Mouse (Mus musculus) heart, postnatal 10 days (tissue): ENCODE data around the gene Cdk12. TPM values are rescaled to one million over a fixed set of nuclear protein-coding genes. Genes with fewer than 3 reads are reported as not detected.

Experiments
- DNase-seq, 2 experiments: peaks; one replicate each; pipeline ENCODE4 v3.0.0; 2021
- intact Hi-C: fragments of 180-260 bp; cut with DNase I; formaldehyde crosslinking; loops from one replicate; pipeline ENCODE4 v1.15.1; 2025
- total RNA-seq, 2 experiments: library from RNA; stranded (reverse); gene quantifications; 2 replicates each; pipeline ENCODE4 v1.2.3; 2021

Cdk12 gene
- total RNA-seq, 2 experiments from 2014 or later: 31.6 to 32.7 TPM

DNA sequence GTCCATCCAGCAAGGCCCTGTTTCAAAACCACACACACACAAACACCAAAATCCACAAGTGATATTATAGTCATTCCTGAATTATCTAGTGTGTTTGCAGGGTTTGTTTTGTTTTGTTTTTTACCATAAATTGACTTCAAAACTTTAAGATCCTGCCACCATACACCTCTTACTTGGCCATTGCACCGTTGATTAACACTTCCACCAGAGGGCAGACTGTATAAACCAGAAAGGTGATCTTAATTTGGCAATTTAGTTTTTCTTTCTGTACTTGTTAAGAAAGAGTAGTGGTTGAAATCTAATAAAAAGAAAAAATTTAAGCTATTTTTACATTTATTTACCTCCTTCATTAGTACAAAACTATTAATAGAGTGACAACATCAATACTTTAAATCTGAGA, 44.5 kb downstream of the Cdk12 start:
- intact Hi-C loops: loop anchor here (10.0 kb wide), 1 partner anchor 153 kb away; no protein-coding TSS in a partner anchor
- DNase-seq: no peak

DNA sequence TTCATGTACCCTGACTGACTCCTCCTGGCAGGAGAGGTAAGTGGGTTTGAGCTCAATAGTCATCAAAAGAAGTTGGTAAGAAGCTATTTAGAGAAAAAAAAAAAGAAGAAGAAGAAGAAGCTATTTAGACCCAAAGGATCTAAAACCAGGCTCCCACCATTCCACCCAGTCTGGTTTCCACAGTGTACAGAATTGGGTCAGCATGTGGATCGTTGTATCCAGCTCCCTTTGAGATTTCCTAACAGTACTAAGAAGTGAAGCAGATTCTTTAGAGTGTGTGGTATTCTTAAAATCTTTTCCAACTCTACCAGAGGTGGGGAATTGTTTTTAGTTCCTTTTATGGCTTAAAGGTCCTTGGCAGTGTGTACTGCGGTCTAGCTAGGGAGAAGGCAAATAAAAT, 50.9 kb downstream of the Cdk12 start:
- intact Hi-C loops: no loop called here
- no peak for DNase-seq

DNA sequence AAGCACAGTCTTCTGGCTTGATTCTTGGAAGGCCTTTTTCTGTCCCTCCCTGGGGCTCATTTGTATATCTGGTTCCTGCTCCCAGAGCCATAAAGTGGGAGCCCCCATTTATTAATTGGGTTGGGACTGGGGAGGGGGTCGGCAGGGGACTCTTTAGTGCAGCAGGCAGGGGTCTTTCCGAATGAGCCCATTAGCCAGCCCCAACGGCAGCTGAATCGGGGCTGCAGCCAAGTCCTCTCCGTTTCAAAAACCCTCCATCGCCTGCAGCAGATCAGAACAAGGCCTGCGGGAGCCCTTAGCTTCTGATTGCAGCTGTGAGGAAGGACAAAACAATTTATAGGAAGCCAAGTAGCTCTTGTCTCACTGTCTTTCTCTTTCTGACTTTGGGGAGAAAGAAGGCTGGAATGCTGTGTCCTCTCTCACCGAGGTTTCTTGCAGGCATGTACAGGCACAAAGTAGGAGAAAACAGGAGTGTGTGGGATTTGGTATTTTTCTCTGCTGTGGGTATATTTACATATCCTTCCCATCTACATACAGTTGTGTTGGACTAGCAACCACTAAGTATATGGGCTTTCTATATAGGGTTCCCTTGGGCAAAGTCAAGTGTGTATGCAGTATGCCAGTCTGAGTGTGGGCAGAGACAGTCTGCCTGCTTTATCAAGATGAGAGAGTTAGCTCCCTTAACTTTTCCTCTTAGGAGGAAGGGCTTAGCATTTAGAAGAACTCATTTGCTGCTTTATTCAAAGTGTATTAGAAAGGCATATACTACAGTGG, 58.0 kb downstream of the Cdk12 start:
- intact Hi-C loops: no loop called here
- DNase-seq: no peak

DNA sequence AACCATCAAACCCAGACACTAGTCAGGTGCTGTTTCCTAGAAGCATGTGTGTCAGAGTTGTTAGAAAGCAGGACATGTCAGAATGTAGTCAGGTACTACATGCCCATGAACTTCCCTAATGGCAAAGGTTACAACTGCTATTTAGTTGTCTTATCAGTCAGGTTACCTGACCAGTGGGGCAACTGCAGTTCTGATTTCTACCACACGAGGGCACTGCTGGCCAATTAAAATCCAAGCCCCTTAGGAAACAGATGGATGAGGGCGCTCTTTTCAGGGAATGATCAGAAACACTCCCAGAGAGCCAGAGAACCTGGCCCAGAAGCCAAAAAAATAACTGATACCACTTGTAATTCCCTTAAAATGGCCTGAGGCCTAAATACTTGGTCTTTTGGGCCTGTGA, 62.2 kb downstream of the Cdk12 start:
- intact Hi-C loops: loop anchor here (2.0 to 5.0 kb wide), 2 partner anchors 78 to 192 kb away; no protein-coding TSS in a partner anchor
- peak; percentile 81 to 91 for DNase-seq

DNA sequence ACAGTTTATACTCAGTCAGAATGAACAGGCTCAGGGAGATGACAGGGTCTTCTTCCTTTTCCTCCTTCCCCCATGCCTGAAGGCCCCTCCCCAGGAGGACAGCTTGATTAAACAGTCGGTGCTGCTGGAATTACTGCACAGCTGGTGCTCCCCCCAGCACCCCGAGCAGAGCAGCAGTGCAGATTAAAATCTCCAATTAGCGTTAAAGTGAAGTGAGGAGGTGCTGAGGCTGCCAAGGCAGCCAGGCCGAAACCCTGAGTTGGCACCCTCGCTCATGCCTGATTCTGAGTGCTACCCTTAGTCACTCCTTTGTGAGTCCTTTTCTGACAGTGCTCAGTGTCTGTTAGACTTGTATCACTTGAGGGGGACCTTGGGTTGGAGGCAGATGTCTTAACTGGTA, 63.0 kb downstream of the Cdk12 start:
- no peak for DNase-seq
- intact Hi-C loops: loop anchor here (2.0 to 5.0 kb wide), 2 partner anchors 77 to 191 kb away; no protein-coding TSS in a partner anchor

DNA sequence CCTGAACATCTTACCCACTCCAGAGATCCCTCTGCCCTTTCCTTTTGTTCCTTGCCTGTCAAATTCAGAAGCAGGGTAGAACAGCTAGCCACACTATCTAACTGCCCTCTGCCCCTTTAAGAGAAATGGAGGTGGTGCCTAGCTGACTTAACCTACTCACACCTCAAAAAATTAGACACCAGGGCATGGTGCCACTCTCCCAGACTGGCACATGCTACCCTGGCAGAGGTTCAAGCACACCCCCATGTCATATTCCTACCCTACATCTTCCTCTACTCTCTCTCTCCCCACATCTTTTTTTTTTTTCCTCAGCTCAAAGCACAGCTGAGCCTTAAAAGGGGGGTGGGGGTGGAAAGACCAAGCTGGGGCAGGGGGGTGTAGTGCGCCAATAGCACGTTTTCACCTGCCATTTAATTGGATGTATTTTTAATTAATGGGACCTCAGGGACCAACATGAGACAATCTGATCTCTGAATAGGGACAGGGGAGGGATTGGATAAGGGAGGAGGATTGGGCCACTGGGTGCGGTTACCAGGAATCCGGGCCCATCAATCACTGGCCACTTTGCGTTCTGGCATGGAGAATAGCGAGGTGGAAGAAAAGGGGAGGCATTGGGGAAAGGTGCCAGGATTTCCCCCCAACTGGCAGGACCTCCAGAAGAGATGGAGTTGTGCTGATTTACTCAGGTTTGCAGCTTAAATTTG, 64.0 kb downstream of the Cdk12 start:
- DNase-seq: no peak
- intact Hi-C loops: loop anchor here (5.0 kb wide), 1 partner anchor 190 kb away; no protein-coding TSS in a partner anchor

DNA sequence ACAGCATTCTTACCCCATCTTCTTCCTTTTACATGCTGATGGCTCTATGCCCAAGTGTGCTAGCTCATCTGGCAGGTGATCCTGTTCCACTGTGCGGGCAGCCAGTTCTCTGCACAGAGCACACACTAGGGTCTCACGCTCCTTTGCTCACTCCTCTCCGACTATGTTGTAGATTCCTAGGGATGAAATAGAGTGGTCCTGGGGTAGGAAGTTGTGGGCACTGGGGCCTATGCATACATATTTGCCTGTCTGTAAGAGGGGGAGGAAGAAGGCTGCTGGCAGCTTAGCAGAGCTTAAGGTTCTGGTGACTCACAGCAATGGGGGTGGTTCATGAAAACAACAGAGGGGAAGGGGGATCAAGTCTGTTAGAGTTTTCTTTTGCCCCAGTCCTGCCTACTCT, 67.2 kb downstream of the Cdk12 start:
- no peak for DNase-seq
- intact Hi-C loops: no loop called here

DNA sequence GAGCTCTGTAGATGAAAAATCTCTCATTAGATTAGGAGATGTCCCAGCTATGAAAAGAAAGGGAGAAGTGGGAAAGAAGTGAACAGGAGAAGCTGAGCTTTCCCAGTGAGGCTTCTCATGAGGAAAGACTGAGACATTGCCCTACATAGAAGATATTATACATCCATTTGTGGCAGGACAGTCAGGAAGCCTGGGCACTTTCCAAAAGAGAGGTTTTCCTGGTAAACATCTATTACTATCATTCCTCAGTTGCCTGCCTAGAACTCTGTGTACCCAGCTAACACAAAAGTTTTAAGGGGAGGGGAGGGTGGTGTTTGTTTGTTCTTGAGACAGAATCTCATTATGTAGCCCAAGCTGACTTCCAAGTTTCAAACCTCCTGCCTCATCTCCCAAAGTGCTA, 67.6 kb downstream of the Cdk12 start:
- intact Hi-C loops: no loop called here
- no peak for DNase-seq

DNA sequence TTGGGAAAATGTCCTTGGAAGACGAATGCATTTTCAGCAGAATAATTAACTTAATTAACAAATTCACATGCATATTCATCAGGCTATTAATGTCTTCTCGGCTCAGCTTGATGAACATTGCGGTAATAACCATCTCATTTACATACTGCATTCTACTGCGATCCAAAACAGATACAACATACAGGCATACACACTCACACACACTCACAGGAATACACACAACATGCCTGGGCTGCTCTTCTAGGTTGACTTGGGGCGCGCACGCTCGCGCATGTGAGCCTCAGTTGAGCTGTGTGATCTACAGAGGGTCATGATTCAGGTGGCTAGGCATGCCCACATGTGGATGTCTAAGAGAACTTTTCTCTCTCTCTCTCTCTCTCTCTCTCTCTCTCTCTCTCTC, 80.9 kb downstream of the Cdk12 start:
- intact Hi-C loops: no loop called here

DNA sequence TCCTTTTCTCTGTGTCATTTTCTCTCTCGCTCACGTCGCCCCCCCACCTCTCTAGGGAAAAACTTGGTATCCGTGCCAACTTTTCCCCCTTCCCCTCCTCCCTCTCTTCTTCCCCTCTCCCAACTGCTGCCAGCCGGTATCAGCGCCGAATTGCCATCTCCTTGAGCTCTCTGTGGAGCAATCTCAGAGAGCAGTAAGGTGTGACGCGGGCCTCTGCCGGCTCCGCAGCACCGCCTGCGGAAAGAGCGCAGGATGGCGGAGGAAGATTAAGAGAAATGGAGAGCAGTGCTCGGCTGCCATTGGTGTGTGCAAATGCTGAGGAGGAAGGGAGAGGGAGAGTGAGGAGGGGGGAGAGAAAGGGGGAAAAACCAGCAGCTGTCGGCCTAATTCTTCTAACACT, 81.4 kb downstream of the Cdk12 start:
- DNase-seq: peak in 1 of 2 experiments; percentile 18
- intact Hi-C loops: no loop called here

More for the DNA sequence above, 80.9 kb downstream of the Cdk12 start:
- no peak for DNase-seq

DNA sequence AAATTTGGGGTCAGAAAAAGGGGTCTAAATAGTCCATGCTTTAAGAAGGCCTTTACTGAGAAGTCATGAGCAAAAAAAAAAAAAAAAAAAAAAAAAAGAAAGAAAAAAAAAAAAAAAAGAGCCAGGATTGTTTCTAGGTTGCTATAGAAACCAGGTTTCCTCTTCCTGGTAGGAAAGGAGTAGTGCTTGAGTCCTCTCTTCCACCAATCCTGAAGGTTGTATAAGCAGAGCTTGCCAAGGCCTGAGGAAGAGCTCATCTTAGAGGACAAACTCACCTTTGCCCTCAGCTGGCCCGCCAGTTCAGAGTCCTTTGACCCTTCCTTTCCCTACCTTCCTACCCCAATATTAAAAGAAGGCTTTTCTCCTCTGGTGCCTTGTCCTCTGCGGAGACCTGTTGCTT, 82.5 kb downstream of the Cdk12 start:
- DNase-seq: no peak
- intact Hi-C loops: no loop called here

DNA sequence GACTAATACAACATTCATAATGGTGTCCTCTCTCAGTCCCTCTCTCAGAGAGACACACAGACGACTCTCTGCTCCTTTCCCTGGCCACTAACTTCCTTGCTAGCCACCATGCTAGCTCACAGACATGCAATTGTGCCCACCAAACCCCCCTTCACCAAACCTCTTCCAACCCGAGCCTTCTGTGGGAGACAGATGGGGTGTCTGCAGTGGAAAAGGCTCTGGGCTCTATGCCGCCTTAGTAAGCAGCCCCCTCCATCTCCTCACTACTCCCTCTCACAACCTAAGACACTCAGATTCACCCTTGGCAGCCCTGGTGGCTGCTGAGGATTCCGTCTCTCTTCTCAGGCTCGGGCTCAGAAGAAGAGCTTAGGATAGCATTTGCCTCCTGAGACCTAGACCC, 84.7 kb downstream of the Cdk12 start:
- intact Hi-C loops: no loop called here
- DNase-seq: no peak

DNA sequence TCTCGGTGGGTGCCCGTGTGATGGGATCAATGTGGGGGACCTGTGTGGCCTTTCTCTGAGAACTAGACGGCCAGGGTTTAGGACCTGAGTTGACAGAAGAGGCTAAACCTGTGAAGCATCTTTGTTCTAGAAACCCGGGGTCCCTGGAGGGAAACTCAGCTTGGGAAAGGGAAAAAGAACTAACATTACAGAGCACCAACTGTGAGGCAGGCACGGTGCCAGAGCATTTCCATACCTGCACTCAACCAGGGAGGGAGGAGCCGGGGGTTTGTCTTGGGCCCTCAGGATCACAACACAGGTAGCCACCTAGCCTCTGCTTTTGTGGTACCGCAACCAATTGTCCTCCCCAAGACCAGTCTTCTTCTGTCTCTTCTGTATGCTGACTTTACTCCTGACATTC, 85.1 kb downstream of the Cdk12 start:
- intact Hi-C loops: no loop called here
- no peak for DNase-seq

DNA sequence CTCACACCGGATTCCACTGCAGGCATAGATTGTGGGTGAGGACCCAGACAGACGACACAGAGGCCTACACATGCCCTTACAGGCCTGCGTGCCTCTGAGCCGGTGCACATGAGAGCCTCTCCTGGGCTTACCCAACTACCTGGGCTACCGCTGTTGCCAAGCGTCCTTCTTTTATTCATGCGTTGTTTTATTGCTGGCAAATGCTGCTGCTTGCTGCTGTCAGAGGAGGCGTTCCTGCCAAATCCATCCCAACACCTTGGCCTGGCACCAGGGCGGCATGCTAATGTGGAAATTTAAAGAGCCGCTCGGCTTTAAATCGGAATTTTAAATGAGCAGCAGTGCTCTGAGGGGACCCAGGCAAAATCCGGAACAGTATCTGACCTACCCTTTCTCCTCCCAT, 87.0 kb downstream of the Cdk12 start:
- DNase-seq: peak in 1 of 2 experiments; percentile 16
- intact Hi-C loops: no loop called here

DNA sequence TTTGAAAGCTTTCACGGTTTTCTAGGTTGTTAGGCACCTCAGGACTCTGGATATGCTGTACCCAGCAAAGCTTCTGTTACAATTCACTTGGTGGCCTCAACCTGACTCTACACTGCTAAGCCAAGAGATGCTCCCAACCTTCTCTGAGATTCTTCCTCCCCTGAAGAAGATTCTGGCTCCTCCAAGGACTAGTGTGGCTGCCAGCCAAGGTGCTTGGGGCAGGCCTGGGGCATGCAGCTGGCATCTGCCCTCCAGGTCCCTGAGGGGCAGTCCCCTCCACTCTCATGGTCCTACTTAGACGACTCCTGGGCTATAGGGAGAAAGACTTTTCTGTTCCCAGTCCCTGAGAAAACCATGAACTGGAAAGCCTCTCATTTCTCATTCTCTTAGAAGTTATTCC, 88.0 kb downstream of the Cdk12 start:
- intact Hi-C loops: no loop called here
- DNase-seq: no peak

DNA sequence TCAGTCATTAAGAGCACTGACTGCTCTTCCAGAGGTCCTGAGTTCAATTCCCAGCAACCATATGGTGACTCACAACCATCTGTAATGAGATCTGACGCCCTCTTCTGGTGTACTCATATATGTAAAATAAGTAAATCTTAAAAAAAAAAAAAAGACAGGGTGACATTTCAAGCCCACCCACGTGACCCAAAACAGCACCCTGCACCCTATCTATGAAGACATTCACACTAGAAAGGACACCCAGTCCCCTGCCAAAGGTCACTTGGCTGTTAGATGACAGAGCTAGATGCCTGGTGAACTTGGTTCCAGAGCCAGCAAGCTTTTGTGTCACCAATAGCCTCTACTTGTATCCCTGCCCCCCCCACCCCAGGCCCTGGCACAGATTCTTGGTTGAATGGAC, 90.2 kb downstream of the Cdk12 start:
- no peak for DNase-seq
- intact Hi-C loops: no loop called here

DNA sequence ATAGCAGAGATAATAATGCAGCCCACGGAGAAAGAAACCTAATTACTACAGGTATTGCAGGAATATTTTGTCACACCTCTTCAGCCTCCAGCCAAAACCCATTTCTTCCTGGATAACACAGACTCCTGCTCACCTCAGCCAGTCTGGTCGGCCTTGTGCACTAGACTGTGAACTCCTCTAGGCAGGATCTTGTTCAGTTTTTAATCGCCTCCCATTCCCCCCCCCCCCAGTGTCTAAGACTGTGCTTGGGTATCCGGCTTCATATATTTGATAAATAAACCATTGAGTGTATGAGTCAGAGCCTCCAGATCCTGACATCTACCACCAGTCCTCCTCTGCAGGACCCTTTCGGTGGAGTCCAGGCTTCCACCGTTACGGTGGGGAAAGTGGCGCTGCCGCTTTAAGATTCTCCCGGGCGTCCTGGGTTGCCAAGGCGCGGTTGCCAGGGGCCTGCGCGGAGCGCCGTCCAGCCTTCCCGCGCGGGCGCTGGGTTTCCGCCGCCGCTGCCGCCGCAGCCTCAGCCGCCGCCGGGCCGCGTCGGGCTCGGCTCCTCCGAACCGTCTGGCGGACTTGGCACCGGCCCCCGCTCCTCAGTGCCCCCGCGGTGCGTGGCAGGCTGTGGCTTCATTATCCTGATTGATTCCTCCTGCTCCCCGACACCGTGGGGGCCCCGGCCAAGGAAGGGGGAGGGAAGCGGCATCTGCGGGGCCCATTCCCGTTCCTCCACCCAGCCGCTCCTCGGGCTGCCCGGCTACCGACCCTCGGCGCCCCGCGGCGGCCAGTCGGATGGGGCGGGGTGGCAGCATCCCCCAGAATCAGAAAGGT, 91.5 kb downstream of the Cdk12 start:
- intact Hi-C loops: no loop called here
- DNase-seq: peak; percentile 74 to 79

DNA sequence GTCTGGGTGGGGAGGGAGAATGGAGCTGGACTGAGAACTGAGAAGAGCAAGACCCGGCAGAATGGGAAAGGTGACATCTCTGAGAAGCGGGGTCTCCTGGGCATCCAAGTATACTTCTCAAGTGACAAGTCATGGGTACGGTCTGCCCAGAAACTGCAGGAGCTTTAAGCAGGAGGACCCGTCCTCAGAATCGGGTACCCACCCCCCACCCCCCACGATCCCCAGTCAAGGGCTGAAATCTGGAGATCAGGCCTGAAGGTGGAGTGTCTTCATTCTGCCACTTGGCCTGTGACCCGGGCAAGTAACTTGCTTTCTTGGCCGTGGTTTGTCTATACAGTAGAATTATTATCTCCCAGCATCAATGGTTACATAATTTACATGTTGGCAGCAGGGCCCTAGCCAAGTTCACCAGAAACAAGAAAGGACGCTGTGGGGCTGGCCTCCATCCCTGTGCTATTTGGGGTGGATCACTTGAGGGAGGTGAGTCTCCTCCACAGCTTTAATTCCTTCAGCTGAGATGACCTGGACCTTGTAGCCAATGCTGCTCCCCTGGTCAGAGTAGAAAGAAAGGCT, 92.2 kb downstream of the Cdk12 start:
- DNase-seq: no peak
- intact Hi-C loops: no loop called here

DNA sequence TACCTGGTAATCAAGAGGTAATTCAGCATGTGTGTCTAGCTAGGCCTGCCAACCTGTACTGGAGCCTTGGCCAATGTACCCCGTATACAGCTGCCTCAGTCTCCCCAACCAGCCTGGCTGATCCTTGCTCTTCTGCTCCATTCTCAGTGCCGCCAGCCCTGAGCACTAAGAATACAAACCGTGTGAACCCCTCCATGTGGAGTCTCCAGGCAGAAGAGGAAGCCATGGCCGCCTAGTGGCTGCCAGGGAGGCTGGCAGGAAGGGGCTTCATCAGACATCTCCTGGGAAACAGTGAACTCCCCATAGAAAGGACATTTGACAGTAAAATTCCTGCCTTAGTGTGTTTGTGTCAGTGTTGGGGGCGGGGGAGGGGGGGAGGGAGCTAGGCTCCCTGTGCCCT, 93.4 kb downstream of the Cdk12 start:
- DNase-seq: peak in 1 of 2 experiments; percentile 45
- intact Hi-C loops: no loop called here

DNA sequence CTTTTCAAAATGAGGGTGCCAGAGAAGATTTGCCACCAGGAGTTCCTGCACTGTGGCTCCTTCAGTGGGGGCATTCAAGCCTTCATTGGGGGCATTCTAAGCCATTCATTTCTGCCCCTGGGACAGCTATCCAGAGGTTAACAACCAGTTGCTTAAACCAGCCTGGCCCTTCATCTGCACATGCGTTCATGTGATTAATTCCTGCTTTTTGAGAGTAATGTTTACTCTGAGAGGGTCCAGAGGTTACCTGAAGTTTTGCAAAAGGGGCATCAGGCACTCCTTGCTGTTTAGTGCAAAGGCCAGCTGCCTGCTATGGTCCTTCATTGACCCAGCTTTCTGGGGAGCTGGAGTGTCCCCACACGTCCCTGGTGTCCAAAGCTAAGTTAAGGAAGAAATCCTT, 94.1 kb downstream of the Cdk12 start:
- intact Hi-C loops: no loop called here
- DNase-seq: no peak

DNA sequence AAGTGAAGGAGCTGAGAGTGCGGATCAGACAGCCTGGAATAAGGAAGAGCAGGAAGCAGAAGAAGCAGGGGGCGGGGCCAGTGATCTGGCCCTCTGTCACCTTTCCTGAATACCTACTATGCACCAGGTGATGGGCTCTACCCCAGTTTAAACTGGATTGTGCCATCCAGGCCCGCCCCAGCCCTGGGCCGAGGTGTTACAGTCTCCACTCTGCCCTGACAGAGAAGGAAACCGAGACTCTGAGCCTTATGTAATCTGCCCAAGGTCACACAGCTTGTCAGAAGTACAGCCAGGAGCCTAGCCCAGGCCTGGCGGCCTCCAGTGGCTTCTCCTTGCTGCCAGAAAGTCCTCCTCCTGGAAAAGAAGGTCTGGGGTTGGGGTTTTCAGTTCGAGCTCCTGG, 94.9 kb downstream of the Cdk12 start:
- intact Hi-C loops: no loop called here
- no peak for DNase-seq
